Mouse (Mus musculus) embryonic facial prominence, embryonic 12.5 days (tissue): ENCODE measurements around the gene Optc. TPM values are rescaled to one million over a fixed set of nuclear protein-coding genes. Genes with fewer than 3 reads are reported as not detected.

ENCODE experiments used
- ATAC-seq: fragments of 200-750 bp; cut with Nextera tagmentation; 2 replicates; pipeline ENCODE4 v1.8.0; 2017; ENCODE audit not compliant: insufficient number of reproducible peaks, insufficient read depth, low FRiP score, low TSS enrichment
- H3K27ac ChIP-seq: fragments of 300-500 bp; sonication (generic); 2 replicates; pipeline ENCODE4 v1.5.1; 2016; ENCODE audit warnings: mild to moderate bottlenecking
- H3K27me3 ChIP-seq: fragments of 300-500 bp; sonication (generic); 2 replicates; pipeline ENCODE4 v1.6.1; 2016; ENCODE audit warnings: mild to moderate bottlenecking, moderate library complexity
- H3K36me3 ChIP-seq: fragments of 300-500 bp; sonication (generic); 2 replicates; pipeline ENCODE4 v1.6.1; 2016; ENCODE audit warnings: mild to moderate bottlenecking
- H3K4me1 ChIP-seq: fragments of 300-500 bp; sonication (generic); 2 replicates; pipeline ENCODE4 v1.6.1; 2016
- H3K4me2 ChIP-seq: fragments of 300-500 bp; sonication (generic); replicated peaks from 2 replicates; pipeline ENCODE4 v1.6.1; 2016; ENCODE audit warnings: mild to moderate bottlenecking, moderate library complexity
- H3K4me3 ChIP-seq: fragments of 300-500 bp; sonication (generic); 2 replicates; pipeline ENCODE4 v1.5.1; 2016; ENCODE audit warnings: mild to moderate bottlenecking
- H3K9ac ChIP-seq: fragments of 300-500 bp; sonication (generic); 2 replicates; pipeline ENCODE4 v1.6.1; 2016; ENCODE audit warnings: mild to moderate bottlenecking, moderate library complexity
- H3K9me3 ChIP-seq: fragments of 300-500 bp; sonication (generic); 2 replicates; pipeline ENCODE4 v1.6.1; 2016; ENCODE audit warnings: mild to moderate bottlenecking, moderate library complexity
- WGBS: fragments of 180-500 bp; shearing (Covaris S2); methylation state at CpG from one replicate; pipeline ENCODE4 v1.1.7; 2016; 5-methylcytosine and 5-hydroxymethylcytosine counted together
- polyA plus RNA-seq: library from polyadenylated mRNA; unstranded; fragments of >200 nt; fragmentation: Nextera tagmentation; extraction: Ambion mirVana; gene quantifications from 2 replicates; pipeline ENCODE4 v1.2.1, GENCODE M21; 2016

Optc gene
- polyA plus RNA-seq, 1 experiment from 2014 or later: 1.3 TPM

DNA sequence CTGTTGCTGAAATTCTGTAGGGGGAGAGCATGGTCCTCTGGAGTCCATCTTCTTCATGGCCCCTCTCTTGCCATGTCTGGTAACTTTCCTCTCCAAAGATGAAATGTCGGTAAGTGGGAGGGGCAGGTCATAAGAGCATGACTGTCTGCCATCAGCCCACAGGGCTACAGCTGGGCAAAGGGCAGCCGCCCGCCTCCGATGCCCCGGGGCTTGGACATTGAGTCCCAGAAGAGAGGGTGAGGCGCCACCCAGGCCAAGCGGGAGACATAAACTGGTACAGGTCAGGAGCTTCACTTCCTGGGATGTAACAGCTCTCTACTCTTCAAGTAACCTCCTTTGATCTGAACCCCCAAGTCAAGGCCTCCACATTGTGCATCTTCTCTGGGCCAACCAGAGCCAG, 30.9 kb downstream of the Optc start:
- no peak overlapping the region for H3K9ac ChIP-seq
- H3K4me1 ChIP-seq: peaks cover 11% of the 10 kb centered on the region
- H3K4me2 ChIP-seq: no peak overlapping the region
- no peaks in the 10 kb centered on the region for H3K27me3 ChIP-seq
- H3K27ac ChIP-seq: no peak overlapping the region
- WGBS: 79% methylated on average over 7 of the region's 7 CpGs
- no peaks in the 10 kb centered on the region for H3K36me3 ChIP-seq
- no peaks in the 10 kb centered on the region for H3K9me3 ChIP-seq
- no peak for ATAC-seq
- H3K4me3 ChIP-seq: no peak overlapping the region

DNA sequence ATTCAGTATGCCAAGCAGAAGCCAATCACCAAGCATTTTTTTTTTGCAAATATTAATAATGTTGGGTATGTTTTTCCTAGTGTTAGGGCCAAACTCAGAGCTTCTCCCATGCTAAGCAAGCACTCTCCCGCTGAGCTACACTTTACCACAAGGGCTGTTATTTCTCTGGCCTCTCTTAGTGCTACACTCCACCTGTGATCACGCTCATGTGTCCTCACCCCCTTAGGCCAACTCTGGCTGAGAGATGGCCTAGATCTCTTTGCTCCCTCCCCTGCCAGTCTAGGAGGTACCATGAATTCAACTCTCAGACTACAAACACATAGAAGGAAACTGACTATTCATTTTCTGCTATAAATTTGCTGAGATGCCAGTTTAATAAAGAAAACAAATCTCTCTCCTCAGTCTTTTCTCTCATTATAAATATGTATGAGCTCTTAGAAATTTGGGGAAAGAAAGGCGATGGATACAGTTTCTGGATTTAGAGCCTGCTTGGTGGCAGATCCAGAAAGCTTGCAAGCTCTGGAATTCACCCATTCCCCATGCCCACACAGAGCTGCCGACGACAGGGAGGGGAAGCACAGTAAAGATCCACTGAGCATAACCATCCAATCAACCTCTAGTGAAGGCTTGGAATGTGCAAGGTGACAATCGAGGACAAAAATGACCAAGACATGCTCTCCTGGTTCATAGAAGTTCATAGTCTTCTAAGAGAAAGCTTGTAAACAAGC, 34.5 kb downstream of the Optc start:
- Histone ChIP-seq H3K9me3 (no peaks in the 10 kb centered on the region), H3K4me2 (no peak overlapping the region), H3K36me3 (no peaks in the 10 kb centered on the region), H3K4me3 (no peak overlapping the region), H3K9ac (no peak overlapping the region), H3K4me1 (peaks cover 6% of the 10 kb centered on the region; the same call in 1 of the 2 replicates), H3K27me3 (no peaks in the 10 kb centered on the region), H3K27ac (no peak overlapping the region)
- no peak for ATAC-seq
- 83% methylated on average over 6 of the region's 6 CpGs for WGBS

DNA sequence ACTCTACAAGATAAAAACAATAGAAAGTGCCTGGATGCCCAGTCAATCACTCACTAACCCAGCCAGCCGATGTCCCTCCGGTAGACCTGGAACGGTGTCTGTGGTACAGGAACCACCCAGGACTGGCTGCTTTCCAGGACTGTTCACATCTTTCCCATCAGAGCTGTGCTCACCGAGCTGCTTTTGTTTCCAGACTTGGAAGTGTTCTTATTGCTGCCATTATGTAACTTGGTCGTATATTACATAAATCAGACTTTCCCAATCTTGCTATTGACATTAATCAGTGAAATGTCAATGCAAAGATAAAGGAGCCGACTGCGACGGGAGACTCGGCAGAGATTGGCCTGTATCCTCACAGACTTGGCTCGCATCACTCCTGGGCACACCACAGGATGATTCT, 36.6 kb downstream of the Optc start:
- H3K9me3 ChIP-seq: no peaks in the 10 kb centered on the region
- H3K4me2 ChIP-seq: no peak overlapping the region
- H3K27me3 ChIP-seq: no peaks in the 10 kb centered on the region
- no peak overlapping the region for H3K27ac ChIP-seq
- no peak for ATAC-seq
- H3K4me3 ChIP-seq: no peak overlapping the region
- no peaks in the 10 kb centered on the region for H3K36me3 ChIP-seq
- H3K9ac ChIP-seq: no peak overlapping the region
- peaks cover 4% of the 10 kb centered on the region; the same call in 1 of the 2 replicates for H3K4me1 ChIP-seq
- 85% methylated on average over 10 of the region's 10 CpGs for WGBS

DNA sequence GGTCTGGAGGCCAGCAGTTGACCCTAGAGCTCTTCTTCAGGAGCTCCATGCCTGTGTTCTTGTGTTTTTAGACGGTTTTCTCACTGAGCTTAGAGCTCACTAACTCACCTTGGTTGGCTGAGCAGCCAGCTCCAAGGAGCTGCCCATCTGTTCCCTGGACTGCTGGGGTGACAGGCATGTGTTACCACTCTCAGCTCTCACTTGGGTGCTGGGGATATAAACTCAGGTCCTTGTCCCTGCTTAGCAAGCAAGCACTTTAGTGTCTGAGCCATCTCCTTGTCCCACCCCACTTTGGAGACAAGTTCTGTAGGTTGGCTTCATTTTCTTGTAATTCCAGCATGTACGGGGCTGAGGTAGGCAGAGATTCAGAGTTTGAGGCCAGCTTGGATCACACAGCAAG, 38.6 kb downstream of the Optc start:
- Histone ChIP-seq H3K36me3 (no peaks in the 10 kb centered on the region), H3K27ac (no peak overlapping the region), H3K4me1 (peaks cover 5% of the 10 kb centered on the region; the same call in 1 of the 2 replicates), H3K4me3 (no peak overlapping the region), H3K9ac (no peak overlapping the region), H3K9me3 (no peaks in the 10 kb centered on the region), H3K27me3 (no peaks in the 10 kb centered on the region), H3K4me2 (no peak overlapping the region)
- no peak for ATAC-seq
- WGBS: 48% methylated on average over 2 of the region's 2 CpGs

DNA sequence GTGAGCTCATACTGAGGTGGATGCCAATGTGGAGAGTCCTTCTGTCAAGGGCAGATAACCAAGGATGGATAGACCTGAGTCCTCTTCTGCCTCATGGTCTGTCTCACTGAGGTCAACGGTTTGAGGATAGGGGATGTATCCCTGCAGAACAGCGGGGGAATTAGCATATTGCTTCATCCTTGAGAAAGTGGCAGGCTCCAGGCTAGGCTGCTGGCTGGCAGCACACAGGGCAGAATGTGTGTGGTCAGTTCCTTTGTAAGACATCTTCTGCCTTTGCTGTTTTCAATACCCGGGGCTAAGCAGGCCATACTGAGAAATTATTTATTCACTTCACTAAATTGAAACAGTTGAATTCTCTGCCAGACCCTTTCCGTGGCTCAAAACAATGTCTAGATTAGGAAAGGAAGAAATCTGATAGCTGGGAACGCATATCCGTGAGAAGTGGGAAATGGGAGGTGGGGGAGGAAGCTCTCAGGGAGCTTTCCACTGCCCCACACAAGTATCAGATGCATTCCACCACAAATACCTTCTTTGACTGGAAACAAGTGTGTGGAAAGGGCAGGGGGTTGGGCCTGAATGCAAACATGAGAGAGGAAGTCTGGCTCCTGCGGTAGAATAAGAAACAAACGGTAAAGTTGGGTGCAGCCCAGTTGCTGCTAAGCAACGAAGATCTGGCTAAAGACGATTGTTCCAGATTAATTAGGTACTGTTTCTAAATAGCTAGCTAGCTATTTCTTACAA, 44.4 kb downstream of the Optc start:
- H3K4me2 ChIP-seq: peak overlapping the region; percentile 21
- no peaks in the 10 kb centered on the region for H3K9me3 ChIP-seq
- H3K27me3 ChIP-seq: no peaks in the 10 kb centered on the region
- 11% methylated on average over 10 of the region's 10 CpGs for WGBS
- no peak overlapping the region for H3K4me3 ChIP-seq
- peaks cover 20% of the 10 kb centered on the region for H3K4me1 ChIP-seq
- no peak overlapping the region for H3K9ac ChIP-seq
- peak overlapping the region; percentile 88 for H3K27ac ChIP-seq
- peak; percentile 72 for ATAC-seq
- no peaks in the 10 kb centered on the region for H3K36me3 ChIP-seq

DNA sequence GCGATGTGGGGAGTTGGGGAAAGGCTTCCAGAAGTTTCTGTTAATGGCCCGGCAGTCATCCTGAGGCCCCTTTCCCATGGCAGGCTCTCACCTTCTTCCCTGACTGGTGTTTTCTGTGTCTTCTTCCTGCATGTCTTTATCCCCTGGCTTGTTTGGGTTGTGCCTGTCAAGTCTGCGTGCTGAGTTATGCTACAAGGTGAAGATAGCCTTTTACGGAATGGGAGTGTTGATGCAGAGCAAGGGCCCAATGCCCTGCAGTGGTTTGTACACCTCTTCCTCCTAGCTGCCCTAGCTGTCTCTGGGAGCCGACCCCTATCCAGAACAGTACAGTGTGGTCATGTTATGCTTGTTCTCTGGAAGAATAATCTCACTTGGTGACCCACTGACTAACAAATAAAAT, 46.8 kb downstream of the Optc start:
- ATAC-seq: no peak
- H3K9ac ChIP-seq: no peak overlapping the region
- no peak overlapping the region for H3K27ac ChIP-seq
- H3K9me3 ChIP-seq: no peaks in the 10 kb centered on the region
- WGBS: 73% methylated on average over 5 of the region's 5 CpGs
- H3K27me3 ChIP-seq: 0 out of 2 replicates have a peak, but pooled peaks cover 4% of the 10 kb centered on the region
- no peak overlapping the region for H3K4me3 ChIP-seq
- H3K4me1 ChIP-seq: peaks cover 26% of the 10 kb centered on the region
- no peaks in the 10 kb centered on the region for H3K36me3 ChIP-seq
- H3K4me2 ChIP-seq: no peak overlapping the region

DNA sequence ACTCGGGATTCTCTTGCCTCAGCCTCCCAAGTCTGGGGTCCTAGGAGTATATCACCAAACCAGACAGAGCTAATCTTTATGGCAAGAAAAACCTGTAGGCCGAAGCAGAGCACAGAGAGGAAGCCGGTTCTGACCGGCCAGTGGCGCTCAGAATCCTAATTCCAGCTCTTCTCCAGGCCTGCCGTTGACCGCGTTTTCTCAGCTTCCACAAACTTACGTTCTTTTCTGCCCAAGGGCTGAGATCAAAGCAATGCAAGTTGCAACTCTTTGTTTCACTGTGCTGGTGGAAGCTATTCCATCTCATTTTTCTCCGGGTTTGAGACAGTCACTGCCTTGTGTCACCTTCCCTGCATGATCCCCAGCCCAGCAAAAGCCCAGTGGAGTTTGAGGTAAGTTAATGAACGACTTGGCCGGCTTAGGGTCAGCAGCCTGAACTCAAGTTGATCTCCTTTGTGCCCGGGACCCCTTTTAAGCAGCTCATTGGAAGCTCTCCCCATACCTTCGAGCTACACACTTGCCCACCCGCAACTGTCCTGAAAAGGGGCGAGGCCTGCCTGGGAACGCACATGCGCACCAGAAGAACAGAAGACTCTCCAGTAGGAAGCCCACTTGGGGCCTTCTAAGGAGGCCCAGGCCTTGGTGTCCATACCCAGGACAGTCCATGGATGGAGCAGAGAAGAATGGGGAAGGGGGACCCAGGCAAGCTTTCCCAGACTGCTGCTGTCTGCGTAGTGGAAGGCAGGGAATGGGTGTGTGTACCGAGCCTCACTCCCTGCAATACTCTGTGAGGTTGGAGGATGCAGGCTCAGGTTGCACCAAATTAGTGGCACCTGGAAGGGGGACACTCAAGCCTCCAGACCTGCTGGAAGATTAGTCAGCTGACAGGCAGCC, 47.7 kb downstream of the Optc start:
- H3K27ac ChIP-seq: 0 out of 2 replicates have a peak overlapping the region, but pooled peaks have one; percentile 23
- no peaks in the 10 kb centered on the region for H3K36me3 ChIP-seq
- H3K9ac ChIP-seq: no peak overlapping the region
- WGBS: 68% methylated on average over 20 of the region's 20 CpGs
- no peaks in the 10 kb centered on the region for H3K9me3 ChIP-seq
- H3K4me3 ChIP-seq: no peak overlapping the region
- H3K4me2 ChIP-seq: no peak overlapping the region
- H3K27me3 ChIP-seq: 0 out of 2 replicates have a peak, but pooled peaks cover 4% of the 10 kb centered on the region
- H3K4me1 ChIP-seq: peaks cover 33% of the 10 kb centered on the region
- ATAC-seq: peak; percentile 43; the same call in 1 of the 2 replicates

DNA sequence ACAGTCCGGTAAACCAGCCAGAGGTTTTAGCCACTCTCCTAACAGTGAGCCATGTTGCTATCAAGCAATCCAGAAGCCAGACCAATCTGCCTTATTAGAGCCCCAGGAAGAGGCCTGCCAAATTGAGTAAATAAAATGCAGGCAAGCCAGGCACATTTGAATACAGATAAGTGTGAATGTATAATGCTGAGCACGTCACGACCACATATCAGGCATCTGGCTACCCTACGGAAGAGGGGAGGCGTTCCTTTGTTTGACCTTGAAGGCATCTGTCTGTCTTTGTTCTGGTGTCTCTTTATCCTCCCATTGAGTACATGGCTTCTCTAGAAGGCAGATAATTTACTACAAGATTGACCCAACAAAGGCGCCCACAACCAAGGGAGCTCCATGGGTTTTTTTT, 48.5 kb downstream of the Optc start:
- Histone ChIP-seq H3K9me3 (no peaks in the 10 kb centered on the region), H3K4me2 (no peak overlapping the region), H3K9ac (no peak overlapping the region), H3K4me1 (peaks cover 37% of the 10 kb centered on the region), H3K27me3 (0 out of 2 replicates have a peak, but pooled peaks cover 4% of the 10 kb centered on the region), H3K27ac (no peak overlapping the region), H3K4me3 (no peak overlapping the region), H3K36me3 (no peaks in the 10 kb centered on the region)
- 72% methylated on average over 6 of the region's 6 CpGs for WGBS
- ATAC-seq: no peak

DNA sequence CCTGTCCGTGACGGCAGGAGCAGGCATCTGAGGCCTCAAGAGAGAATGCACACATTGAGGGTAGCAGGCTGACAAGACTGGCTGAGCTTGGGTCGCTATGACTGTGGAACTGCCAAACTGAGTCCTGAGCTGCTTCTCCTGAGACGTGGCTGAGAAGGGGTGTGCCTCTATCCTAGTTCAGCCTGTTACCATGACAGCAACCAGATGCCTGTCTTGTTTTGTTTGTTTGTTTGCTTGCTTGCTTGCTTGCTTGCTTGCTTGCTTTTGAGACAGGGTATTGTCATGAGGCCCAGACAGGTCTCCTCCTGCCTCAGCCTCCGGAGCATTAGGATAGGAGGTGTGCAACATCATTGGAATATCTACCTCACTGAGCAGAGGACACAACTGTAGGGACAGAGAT, 50.0 kb downstream of the Optc start:
- no peak overlapping the region for H3K4me2 ChIP-seq
- H3K27me3 ChIP-seq: 0 out of 2 replicates have a peak, but pooled peaks cover 4% of the 10 kb centered on the region
- H3K4me3 ChIP-seq: no peak overlapping the region
- no peaks in the 10 kb centered on the region for H3K36me3 ChIP-seq
- H3K9ac ChIP-seq: no peak overlapping the region
- H3K4me1 ChIP-seq: peaks cover 24% of the 10 kb centered on the region; the same call in 1 of the 2 replicates
- 91% methylated on average over 5 of the region's 5 CpGs for WGBS
- no peaks in the 10 kb centered on the region for H3K9me3 ChIP-seq
- ATAC-seq: no peak
- no peak overlapping the region for H3K27ac ChIP-seq

DNA sequence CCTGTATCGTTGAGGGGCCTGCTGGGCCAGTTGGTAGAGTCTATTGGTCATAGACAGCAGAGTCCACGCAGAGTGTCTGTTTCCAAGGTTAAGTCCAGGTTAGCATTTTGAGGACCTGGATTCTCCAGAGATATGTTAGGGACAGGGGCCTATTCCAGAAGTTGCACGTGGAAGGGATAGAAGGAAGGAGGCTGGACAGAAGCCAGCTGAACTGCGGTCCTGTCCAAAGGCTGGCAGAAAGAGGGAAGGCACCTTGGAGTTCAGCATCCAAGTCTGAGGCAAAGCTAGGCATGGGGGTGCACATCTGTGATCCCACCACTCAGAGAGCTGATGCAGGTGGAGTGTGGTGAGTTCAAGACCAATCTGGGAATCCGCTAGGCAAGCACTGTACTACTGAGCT, 50.6 kb downstream of the Optc start:
- no peak for ATAC-seq
- no peaks in the 10 kb centered on the region for H3K9me3 ChIP-seq
- no peak overlapping the region for H3K27ac ChIP-seq
- H3K9ac ChIP-seq: no peak overlapping the region
- no peaks in the 10 kb centered on the region for H3K36me3 ChIP-seq
- 0 out of 2 replicates have a peak, but pooled peaks cover 4% of the 10 kb centered on the region for H3K27me3 ChIP-seq
- no peak overlapping the region for H3K4me3 ChIP-seq
- H3K4me1 ChIP-seq: peaks cover 24% of the 10 kb centered on the region; the same call in 1 of the 2 replicates
- H3K4me2 ChIP-seq: no peak overlapping the region
- WGBS: 90% methylated on average over 5 of the region's 5 CpGs

DNA sequence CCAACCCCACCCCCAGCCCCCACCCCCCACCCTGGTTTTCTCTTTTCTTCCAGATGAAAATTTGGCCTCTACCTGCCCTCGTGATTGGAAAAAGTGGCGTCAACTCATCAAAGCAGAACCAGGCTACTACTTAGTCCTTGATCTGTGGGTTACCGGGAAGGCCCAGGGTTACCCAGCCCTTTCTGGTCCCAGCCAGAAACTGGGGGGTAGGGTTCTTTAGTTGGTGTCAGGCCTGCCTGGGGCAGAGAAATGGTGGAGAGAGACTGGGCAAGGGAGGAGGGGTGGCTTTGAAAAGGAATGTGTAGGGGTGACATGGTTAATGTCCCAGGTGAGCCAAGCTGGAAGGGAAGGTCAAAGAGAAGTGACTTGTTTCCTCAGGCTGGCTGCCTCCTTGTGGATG, 51.1 kb downstream of the Optc start:
- Histone ChIP-seq H3K27me3 (0 out of 2 replicates have a peak, but pooled peaks cover 4% of the 10 kb centered on the region), H3K36me3 (no peaks in the 10 kb centered on the region), H3K4me2 (no peak overlapping the region), H3K27ac (no peak overlapping the region), H3K4me1 (peaks cover 24% of the 10 kb centered on the region; the same call in 1 of the 2 replicates), H3K9ac (no peak overlapping the region), H3K4me3 (no peak overlapping the region), H3K9me3 (no peaks in the 10 kb centered on the region)
- 60% methylated on average over 3 of the region's 3 CpGs for WGBS
- no peak for ATAC-seq
